Mouse (Mus musculus): ENCODE measurements around the gene Tmem242. TPM values are rescaled to one million over a fixed set of nuclear protein-coding genes. Genes with fewer than 3 reads are reported as not detected.

Gene Tmem242
- polyA plus RNA-seq, 1 experiment, result 9.2 TPM

- Histone ChIP-seq H3K36me3 (ENCODE audit: control insufficient read depth, insufficient read depth, low read length) (no peaks in the 10 kb centered on the region), H3K27ac (ENCODE audit: control insufficient read depth, insufficient read depth, low read length) (no peak overlapping the region), H3K4me1 (replicated peaks; ENCODE audit: control insufficient read depth, insufficient read depth, low read length) (no peaks in the 10 kb centered on the region; the same call in 1 of the 2 replicates), H3K4me3 (ENCODE audit: control insufficient read depth, insufficient read depth, low read length) (no peak overlapping the region), H3K27me3 (ENCODE audit: control insufficient read depth, insufficient read depth, low read length) (no peaks in the 10 kb centered on the region)
- WGBS, result 94% methylated on average over 16 of the region's 16 CpGs
- no peak for TF ChIP-seq CTCF (IDR thresholded peaks at IDR 0.05; ENCODE audit: borderline replicate concordance, control insufficient read depth, extremely low read depth, insufficient read depth, low read length, poor library complexity)
- TF ChIP-seq POLR2A (IDR thresholded peaks at IDR 0.05; ENCODE audit: control insufficient read depth, extremely low read depth, insufficient read depth, low read length, poor library complexity), result no peak
- DNase-seq, result no peak
Observed at GRCm38 (mm10) chr17:5395454-5396205, 44.4 kb downstream of the Tmem242 start.

GRCm38 (mm10) chr17:5390682-5391081 is 49.4 kb downstream of the Tmem242 start:
- no peaks in the 10 kb centered on the region for H3K27me3 ChIP-seq (ENCODE audit: control insufficient read depth, insufficient read depth, low read length)
- WGBS, result 78% methylated on average over 10 of the region's 10 CpGs
- H3K4me3 ChIP-seq (ENCODE audit: control insufficient read depth, insufficient read depth, low read length), result no peak overlapping the region
- H3K27ac ChIP-seq (ENCODE audit: control insufficient read depth, insufficient read depth, low read length), result no peak overlapping the region
- no peak for TF ChIP-seq POLR2A (IDR thresholded peaks at IDR 0.05; ENCODE audit: control insufficient read depth, extremely low read depth, insufficient read depth, low read length, poor library complexity)
- TF ChIP-seq CTCF (IDR thresholded peaks at IDR 0.05; ENCODE audit: borderline replicate concordance, control insufficient read depth, extremely low read depth, insufficient read depth, low read length, poor library complexity), result no peak
- no peaks in the 10 kb centered on the region for H3K4me1 ChIP-seq (replicated peaks; ENCODE audit: control insufficient read depth, insufficient read depth, low read length)
- no peak for DNase-seq
- no peaks in the 10 kb centered on the region for H3K36me3 ChIP-seq (ENCODE audit: control insufficient read depth, insufficient read depth, low read length)

GRCm38 (mm10) chr17:5388351-5388750 is 51.7 kb downstream of the Tmem242 start:
- TF ChIP-seq CTCF (IDR thresholded peaks at IDR 0.05; ENCODE audit: borderline replicate concordance, control insufficient read depth, extremely low read depth, insufficient read depth, low read length, poor library complexity), result no peak
- no peak for TF ChIP-seq POLR2A (IDR thresholded peaks at IDR 0.05; ENCODE audit: control insufficient read depth, extremely low read depth, insufficient read depth, low read length, poor library complexity)
- Histone ChIP-seq H3K27ac (ENCODE audit: control insufficient read depth, insufficient read depth, low read length) (no peak overlapping the region), H3K4me3 (ENCODE audit: control insufficient read depth, insufficient read depth, low read length) (no peak overlapping the region), H3K4me1 (replicated peaks; ENCODE audit: control insufficient read depth, insufficient read depth, low read length) (no peaks in the 10 kb centered on the region), H3K27me3 (ENCODE audit: control insufficient read depth, insufficient read depth, low read length) (no peaks in the 10 kb centered on the region), H3K36me3 (ENCODE audit: control insufficient read depth, insufficient read depth, low read length) (no peaks in the 10 kb centered on the region)
- over 99% methylated on average over 3 of the region's 3 CpGs for WGBS
- no peak for DNase-seq

GRCm38 (mm10) chr17:5386885-5387545 is 53.0 kb downstream of the Tmem242 start:
- Histone ChIP-seq H3K36me3 (ENCODE audit: control insufficient read depth, insufficient read depth, low read length) (no peaks in the 10 kb centered on the region), H3K27ac (ENCODE audit: control insufficient read depth, insufficient read depth, low read length) (no peak overlapping the region), H3K4me1 (replicated peaks; ENCODE audit: control insufficient read depth, insufficient read depth, low read length) (no peaks in the 10 kb centered on the region), H3K4me3 (ENCODE audit: control insufficient read depth, insufficient read depth, low read length) (no peak overlapping the region), H3K27me3 (ENCODE audit: control insufficient read depth, insufficient read depth, low read length) (no peaks in the 10 kb centered on the region)
- TF ChIP-seq POLR2A (IDR thresholded peaks at IDR 0.05; ENCODE audit: control insufficient read depth, extremely low read depth, insufficient read depth, low read length, poor library complexity) (no peak), CTCF (IDR thresholded peaks at IDR 0.05; ENCODE audit: borderline replicate concordance, control insufficient read depth, extremely low read depth, insufficient read depth, low read length, poor library complexity) (no peak)
- DNase-seq, result no peak
- WGBS, result 96% methylated on average over 12 of the region's 12 CpGs

- DNase-seq, result no peak
- Histone ChIP-seq H3K36me3 (ENCODE audit: control insufficient read depth, insufficient read depth, low read length) (no peaks in the 10 kb centered on the region), H3K4me3 (ENCODE audit: control insufficient read depth, insufficient read depth, low read length) (no peak overlapping the region), H3K27me3 (ENCODE audit: control insufficient read depth, insufficient read depth, low read length) (no peaks in the 10 kb centered on the region), H3K27ac (ENCODE audit: control insufficient read depth, insufficient read depth, low read length) (no peak overlapping the region), H3K4me1 (replicated peaks; ENCODE audit: control insufficient read depth, insufficient read depth, low read length) (no peaks in the 10 kb centered on the region)
- WGBS, result 100% methylated on average over 1 of the region's 1 CpGs
- TF ChIP-seq POLR2A (IDR thresholded peaks at IDR 0.05; ENCODE audit: control insufficient read depth, extremely low read depth, insufficient read depth, low read length, poor library complexity), result no peak
- no peak for TF ChIP-seq CTCF (IDR thresholded peaks at IDR 0.05; ENCODE audit: borderline replicate concordance, control insufficient read depth, extremely low read depth, insufficient read depth, low read length, poor library complexity)
Observed at GRCm38 (mm10) chr17:5385694-5386093, 54.4 kb downstream of the Tmem242 start.

- H3K36me3 ChIP-seq (ENCODE audit: control insufficient read depth, insufficient read depth, low read length), result no peaks in the 10 kb centered on the region
- no peak overlapping the region for H3K4me3 ChIP-seq (ENCODE audit: control insufficient read depth, insufficient read depth, low read length)
- no peaks in the 10 kb centered on the region for H3K4me1 ChIP-seq (replicated peaks; ENCODE audit: control insufficient read depth, insufficient read depth, low read length)
- WGBS, result 41% methylated on average over 7 of the region's 7 CpGs
- no peak overlapping the region for H3K27ac ChIP-seq (ENCODE audit: control insufficient read depth, insufficient read depth, low read length)
- no peak for TF ChIP-seq CTCF (IDR thresholded peaks at IDR 0.05; ENCODE audit: borderline replicate concordance, control insufficient read depth, extremely low read depth, insufficient read depth, low read length, poor library complexity)
- TF ChIP-seq POLR2A (IDR thresholded peaks at IDR 0.05; ENCODE audit: control insufficient read depth, extremely low read depth, insufficient read depth, low read length, poor library complexity), result no peak
- H3K27me3 ChIP-seq (ENCODE audit: control insufficient read depth, insufficient read depth, low read length), result no peaks in the 10 kb centered on the region
- peak; percentile 52 for DNase-seq
Observed at GRCm38 (mm10) chr17:5377930-5378310, 62.1 kb downstream of the Tmem242 start.
